In the genomic region with DNA sequence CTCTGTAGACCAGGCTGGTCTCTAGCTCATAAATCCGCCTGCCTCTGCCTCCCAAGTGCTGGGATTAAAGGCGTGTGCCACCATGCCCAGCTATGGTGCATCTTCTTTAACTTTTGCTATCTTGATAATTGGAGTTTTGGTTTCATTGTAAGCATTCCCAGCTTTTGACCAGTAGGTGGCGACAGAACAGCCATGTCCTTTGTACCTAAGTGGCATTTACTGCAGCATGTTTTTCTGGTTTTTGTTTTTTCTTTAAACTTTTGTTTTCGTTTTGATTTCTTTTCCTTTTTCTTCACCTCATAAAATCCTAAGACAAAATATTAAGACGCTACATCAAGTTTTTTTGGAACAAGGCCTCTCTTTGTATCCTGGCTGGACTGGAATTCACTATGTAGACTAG, we compare ENCODE assay signal across 9 mouse cellular contexts.
A peak's percentile ranks its signal among the peaks of the same experiment; 100 is the strongest.
DNase-seq lines count a peak whose midpoint lies in the region; ATAC-seq and TF ChIP-seq lines count a peak whose summit lies in the region.
"Had no signal": no experiment of that assay in that cellular context is flagged by ENCODE, and none has a peak within 500 bp of the region (broad histone marks: within the 10 kb centered on the region; RNA-seq: fewer than 3 reads in every experiment).

No protein-coding gene starts in this region.

- H3K9me3 ChIP-seq in liver, embryonic 14.5 days (ENCODE audit: control insufficient read depth, low read length): no peaks in the 10 kb centered on the region
- no peaks in the 10 kb centered on the region for H3K9me3 ChIP-seq in liver, embryonic 12.5 days (replicated peaks)
- H3K9me3 ChIP-seq: midbrain, embryonic 12.5 days had no signal

- H3K27ac ChIP-seq in liver, embryonic 14.5 days: no peak overlapping the region
- no peak overlapping the region for H3K27ac ChIP-seq in liver, embryonic 12.5 days
- H3K27ac ChIP-seq: midbrain, embryonic 12.5 days had no signal

- no peaks in the 10 kb centered on the region for H3K27me3 ChIP-seq in liver, embryonic 14.5 days (ENCODE audit: control insufficient read depth, insufficient read depth, low read length)
- H3K27me3 ChIP-seq in liver, embryonic 12.5 days (replicated peaks): no peaks in the 10 kb centered on the region

- H3K4me2 ChIP-seq in liver, embryonic 14.5 days (ENCODE audit: low read depth): no peak overlapping the region
- no peak overlapping the region for H3K4me2 ChIP-seq in liver, embryonic 12.5 days
- H3K4me2 ChIP-seq: midbrain, embryonic 12.5 days had no signal

- peak; percentile 68 for TF ChIP-seq CTCF in liver, embryonic 14.5 days (IDR thresholded peaks at IDR 0.05; ENCODE audit: low read depth)

- no peaks in the 10 kb centered on the region for H3K36me3 ChIP-seq in liver, embryonic 14.5 days (replicated peaks; ENCODE audit: control insufficient read depth, insufficient read depth, low read depth)
- no peaks in the 10 kb centered on the region for H3K36me3 ChIP-seq in liver, embryonic 12.5 days
- H3K36me3 ChIP-seq: midbrain, embryonic 12.5 days had no signal

- 14% methylated on average over 5 of the region's 5 CpGs for WGBS in liver, embryonic 14.5 days (ENCODE audit: insufficient replicate concordance)
- 11% methylated on average over 5 of the region's 5 CpGs for WGBS in liver, embryonic 12.5 days (ENCODE audit: insufficient replicate concordance)

- DNase-seq in adrenal gland, postnatal 10 days: peak; percentile 26
- DNase-seq in adrenal gland, postnatal 4 days (ENCODE audit: low spot score in 2 of 2): no peak
- DNase-seq in liver, embryonic 14.5 days (ENCODE audit: low read depth in 3 of 3, low spot score in 3 of 3): peak in 1 of 3 experiments; percentile 3
- peak; percentile 16 for DNase-seq in cerebellum, adult 8-10 months
- peak; percentile 6 to 48 for DNase-seq in kidney, postnatal 36 days
- DNase-seq in retina, embryonic 14.5 days (ENCODE audit: low spot score): peak; percentile 81
- DNase-seq in yolk sac, embryonic 10.5 days (ENCODE audit: low spot score): no peak

- ATAC-seq in liver, embryonic 14.5 days (ENCODE audit: insufficient read depth): no peak
- no peak for ATAC-seq in liver, embryonic 12.5 days

- TF ChIP-seq EP300 in liver, embryonic 14.5 days (IDR thresholded peaks at IDR 0.05; ENCODE audit: low read depth): no peak

- H3K4me1 ChIP-seq in liver, embryonic 14.5 days (replicated peaks; ENCODE audit: control insufficient read depth in 2 of 2, insufficient read depth in 2 of 2, low read length in 1 of 2): no peaks in the 10 kb centered on the region
- H3K4me1 ChIP-seq in liver, embryonic 12.5 days: no peaks in the 10 kb centered on the region

- H3K4me3 ChIP-seq in liver, embryonic 14.5 days (ENCODE audit: insufficient read depth in 1 of 2, low read depth in 2 of 2, low read length in 2 of 2): no peak overlapping the region
- no peak overlapping the region for H3K4me3 ChIP-seq in liver, embryonic 12.5 days
- H3K4me3 ChIP-seq: midbrain, embryonic 12.5 days had no signal

- no peak overlapping the region for H3K9ac ChIP-seq in liver, embryonic 14.5 days (replicated peaks)
- H3K9ac ChIP-seq in liver, embryonic 12.5 days: no peak overlapping the region
- H3K9ac ChIP-seq: midbrain, embryonic 12.5 days had no signal

Comparison
In these comparisons a context has a peak if more than half of its experiments do, and no peak if none do; other contexts are left out.
1. DNase-seq: peak in adrenal gland, postnatal 10 days (single experiment), cerebellum, adult 8-10 months (single experiment), kidney, postnatal 36 days (2 of 2) and retina, embryonic 14.5 days (single experiment); none in adrenal gland, postnatal 4 days (0 of 2) and yolk sac, embryonic 10.5 days (single experiment).